Mouse (Mus musculus): Measurements from ENCODE around the gene Neurod6.
"Not testable (repeated sequence)": the region's sequence is repeated elsewhere in the genome, so short reads cannot be mapped to it uniquely, and the experiment has no call there.

Neurod6 gene

GRCm38 (mm10) chr6:55680974-55681373 is at the start of gene Neurod6:
Gene Neurod6, minus strand, starts transcription at chr6:55681263.
- no peak for DNase-seq (ENCODE audit: low read depth, low spot score)

- no peak for DNase-seq (ENCODE audit: low read depth, low spot score)
These were observed 36.1 kb upstream of the Neurod6 start for GRCm38 (mm10) chr6:55717209-55717608.

GRCm38 (mm10) chr6:55715446-55715845 is 34.4 kb upstream of the Neurod6 start:
- no peak for DNase-seq (ENCODE audit: low read depth, low spot score)

GRCm38 (mm10) chr6:55710913-55711312 is 29.9 kb upstream of the Neurod6 start:
- DNase-seq (ENCODE audit: low read depth, low spot score) = not testable (repeated sequence)

- DNase-seq (ENCODE audit: low read depth, low spot score) = no peak
These were observed 23.7 kb upstream of the Neurod6 start for GRCm38 (mm10) chr6:55704759-55705104.

- DNase-seq (ENCODE audit: low read depth, low spot score) = no peak
These were observed 23.1 kb upstream of the Neurod6 start for GRCm38 (mm10) chr6:55704061-55704758.

GRCm38 (mm10) chr6:55700392-55701386 is 19.6 kb upstream of the Neurod6 start:
- DNase-seq (ENCODE audit: low read depth, low spot score) = no peak

GRCm38 (mm10) chr6:55690015-55690531 is 9.0 kb upstream of the Neurod6 start:
- no peak for DNase-seq (ENCODE audit: low read depth, low spot score)

GRCm38 (mm10) chr6:55683506-55683905 is 2.4 kb upstream of the Neurod6 start:
- DNase-seq (ENCODE audit: low read depth, low spot score) = no peak

- no peak for DNase-seq (ENCODE audit: low read depth, low spot score)
These were observed 1.8 kb upstream of the Neurod6 start for GRCm38 (mm10) chr6:55682886-55683285.

- DNase-seq (ENCODE audit: low read depth, low spot score) = no peak
These were observed 2.4 kb downstream of the Neurod6 start for GRCm38 (mm10) chr6:55678571-55679185.

GRCm38 (mm10) chr6:55677326-55677725 is 3.7 kb downstream of the Neurod6 start:
- DNase-seq (ENCODE audit: low read depth, low spot score) = no peak

- DNase-seq (ENCODE audit: low read depth, low spot score) = no peak
These were observed 4.3 kb downstream of the Neurod6 start for GRCm38 (mm10) chr6:55676663-55677311.

- no peak for DNase-seq (ENCODE audit: low read depth, low spot score)
These were observed 4.9 kb downstream of the Neurod6 start for GRCm38 (mm10) chr6:55676141-55676662.

GRCm38 (mm10) chr6:55667801-55668200 is 13.3 kb downstream of the Neurod6 start:
- no peak for DNase-seq (ENCODE audit: low read depth, low spot score)

GRCm38 (mm10) chr6:55661126-55661915 is 19.7 kb downstream of the Neurod6 start:
- no peak for DNase-seq (ENCODE audit: low read depth, low spot score)

- no peak for DNase-seq (ENCODE audit: low read depth, low spot score)
These were observed 31.1 kb downstream of the Neurod6 start for GRCm38 (mm10) chr6:55649996-55650395.

GRCm38 (mm10) chr6:55649581-55649980 is 31.5 kb downstream of the Neurod6 start:
- DNase-seq (ENCODE audit: low read depth, low spot score) = no peak

GRCm38 (mm10) chr6:55648886-55649285 is 32.2 kb downstream of the Neurod6 start:
- no peak for DNase-seq (ENCODE audit: low read depth, low spot score)

GRCm38 (mm10) chr6:55647771-55648280 is 33.2 kb downstream of the Neurod6 start:
- DNase-seq (ENCODE audit: low read depth, low spot score) = no peak
